Mouse (Mus musculus): Measurements from ENCODE around the gene Fam126b.

DNA sequence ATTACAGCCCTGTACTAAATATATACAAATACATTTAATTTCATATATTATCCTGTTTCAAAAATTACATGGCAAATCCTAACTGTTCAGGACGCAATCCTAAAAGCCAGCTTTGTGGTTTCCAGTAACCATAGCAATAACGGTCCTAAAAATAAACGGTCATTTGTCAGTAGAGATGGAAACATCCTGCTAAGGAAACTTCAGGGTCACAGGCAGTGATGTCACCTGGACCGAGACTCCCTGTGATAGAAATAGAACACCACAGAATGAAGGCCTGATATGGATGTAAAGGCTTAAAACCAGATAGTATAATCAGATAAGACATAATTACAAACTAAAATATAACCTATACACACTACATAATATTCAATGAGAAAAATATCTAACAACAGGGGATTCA is 17.6 kb upstream of the Fam126b start:
- TF ChIP-seq POLR2A (IDR thresholded peaks at IDR 0.05; ENCODE audit: insufficient read length, low read depth) (no peak), TCF12 (IDR thresholded peaks at IDR 0.05; ENCODE audit: insufficient read depth, poor library complexity, severe bottlenecking) (no peak), MAX (IDR thresholded peaks at IDR 0.05; ENCODE audit: low read depth) (no peak), POLR2AphosphoS2 (IDR thresholded peaks at IDR 0.05; ENCODE audit: insufficient read length, low read depth) (no peak), USF1 (IDR thresholded peaks at IDR 0.05; ENCODE audit: low read depth) (no peak), CEBPB (IDR thresholded peaks at IDR 0.05; ENCODE audit: insufficient read depth, poor library complexity, severe bottlenecking) (no peak), E2F4 (IDR thresholded peaks at IDR 0.05; ENCODE audit: insufficient read depth) (no peak)

Data from myocyte (in vitro differentiated cells).